In genomic region chr2:25332286-25333160, GRCm38 (mm10) we compare ENCODE assay signal across 8 mouse cellular contexts. TPM values are rescaled to one million over a fixed set of nuclear protein-coding genes. Genes with fewer than 3 reads are reported as not detected.
DNase-seq lines count a peak whose midpoint lies in the region; ATAC-seq lines count a peak whose summit lies in the region.

Man1b1 (plus strand) TSS chr2:25332338.

- peak within 1 kb of the TSS; percentile 91 for H3K9ac ChIP-seq in hindbrain, embryonic 11.5 days (ENCODE audit: low read depth, low read length)

- H3K36me3 ChIP-seq in hindbrain, embryonic 11.5 days (ENCODE audit: control insufficient read depth, insufficient read depth, low read length): 0 out of 2 replicates have a peak, but pooled peaks cover 3% of the 10 kb centered on the region

- no peaks in the 10 kb centered on the region for H3K9me3 ChIP-seq in hindbrain, embryonic 11.5 days (ENCODE audit: control insufficient read depth, low read length)

- no peaks in the 10 kb centered on the region; the same call in 1 of the 2 replicates for H3K27me3 ChIP-seq in hindbrain, embryonic 11.5 days (ENCODE audit: control insufficient read depth, insufficient read depth, low read length)

- peaks cover 3% of the 10 kb centered on the region; the same call in 1 of the 2 replicates for H3K4me1 ChIP-seq in hindbrain, embryonic 11.5 days (replicated peaks; ENCODE audit: control insufficient read depth, insufficient read depth, low read length)

- peak within 1 kb of the TSS; percentile 77 for H3K27ac ChIP-seq in hindbrain, embryonic 11.5 days (ENCODE audit: low read depth, low read length)

- under 1% methylated on average over 78 of the region's 78 CpGs for WGBS in hindbrain, embryonic 11.5 days

- ATAC-seq in hindbrain, embryonic 11.5 days (ENCODE audit: low FRiP score): peak; percentile 98

- peak within 1 kb of the TSS; percentile 86 for H3K4me2 ChIP-seq in hindbrain, embryonic 11.5 days (replicated peaks; ENCODE audit: low read depth, low read length)

- peak; percentile 98 for DNase-seq in Muller cell, postnatal 12 days (ENCODE audit: inconsistent ontology term)
- peak; percentile 99 for DNase-seq in cerebellum, adult 9-11 months
- DNase-seq in frontal cortex, adult 2 months (ENCODE audit: extremely low spot score in 1 of 2, low spot score in 1 of 2): peak; percentile 98 to 100
- DNase-seq in hindbrain, embryonic 11.5 days (ENCODE audit: low spot score): peak; percentile 100
- DNase-seq in layer of hippocampus, postnatal 10 days (ENCODE audit: low spot score in 2 of 2): peak; percentile 99
- DNase-seq in lung, postnatal 10 days: peak; percentile 100
- DNase-seq in ovary, postnatal 36 days (ENCODE audit: low spot score): peak; percentile 99
- DNase-seq in thymus, postnatal 25 days: peak; percentile 99

- H3K4me3 ChIP-seq in hindbrain, embryonic 11.5 days (ENCODE audit: low read depth, low read length): peak within 1 kb of the TSS; percentile 93

RNA-seq across cellular contexts. Expression of gene Man1b1, which starts in this region (rescaled TPM):
- polyA plus RNA-seq in frontal cortex, adult 2 months (2012; rRNA removed): 31.1 and 31.8 TPM in 2 replicates
- 86.7 and 133 TPM in 2 replicates for polyA plus RNA-seq in hindbrain, embryonic 11.5 days (2014; fragmentation: Nextera tagmentation; extraction: Ambion mirVana)
- 10 to 100 TPM; 51.3 to 59.8 TPM for total RNA-seq in layer of hippocampus, postnatal 10 days (2021)

Comparison
In these comparisons a context has a peak if more than half of its experiments do, and no peak if none do; other contexts are left out.
1. Peak in every context shown above with its lines: DNase-seq, ATAC-seq, H3K4me3 ChIP-seq and H3K27ac ChIP-seq.